Mouse (Mus musculus): ENCODE results near the gene Lrp10.
A peak's percentile ranks its signal among the peaks of the same experiment; 100 is the strongest.

GRCm38 (mm10) chr14:54482498-54482897, 18.6 kb downstream of the Lrp10 start:
- TF ChIP-seq CTCF (conservative IDR thresholded peaks at IDR 0.05; ENCODE audit: low read length) (peak; percentile 95), NANOG (IDR thresholded peaks at IDR 0.05; ENCODE audit: borderline replicate concordance, low read length) (no peak)

Measured in E14TG2a.4 (cell line).